Mouse (Mus musculus) C2C12 (cell line): Measurements from ENCODE around the gene Ly6g6c. TPM values are rescaled to one million over a fixed set of nuclear protein-coding genes. Genes with fewer than 3 reads are reported as not detected.
A peak's percentile ranks its signal among the peaks of the same experiment; 100 is the strongest.

Source experiments
- H3K27me3 ChIP-seq: one replicate; pipeline ENCODE4 v1.6.1; 2011; ENCODE audit not compliant: control insufficient read depth, insufficient read depth, insufficient read length
- H3K36me3 ChIP-seq: one replicate; pipeline ENCODE4 v1.6.1; 2011; ENCODE audit not compliant: control insufficient read depth, insufficient read depth
- H3K4me3 ChIP-seq: one replicate; pipeline ENCODE4 v1.5.1; 2011; ENCODE audit warnings: mild to moderate bottlenecking, control low read depth; ENCODE audit not compliant: poor library complexity, insufficient read depth, severe bottlenecking
- H3K79me2 ChIP-seq: one replicate; pipeline ENCODE4 v1.6.1; 2011; ENCODE audit not compliant: control insufficient read depth, insufficient read depth
- H3K79me3 ChIP-seq: one replicate; pipeline ENCODE4 v1.6.1; 2011; ENCODE audit warnings: low read depth, control low read depth
- H3ac ChIP-seq: one replicate; pipeline ENCODE3; 2011; ENCODE audit warnings: low read depth; ENCODE audit not compliant: control insufficient read depth, insufficient read length
- CEBPB ChIP-seq: IDR thresholded peaks from one replicate; pipeline ENCODE4 v1.6.1; 2011; ENCODE audit warnings: low read depth, mild to moderate bottlenecking, control low read depth, moderate library complexity
- CTCF ChIP-seq: IDR thresholded peaks from one replicate; pipeline ENCODE4 v1.5.1; 2011; ENCODE audit not compliant: control insufficient read depth, insufficient read depth, insufficient read length
- FOSL1 ChIP-seq: IDR thresholded peaks from one replicate; pipeline ENCODE4 v1.8.0; 2011; ENCODE audit warnings: mild to moderate bottlenecking, low read length; ENCODE audit not compliant: poor library complexity, insufficient read depth, severe bottlenecking
- MAX ChIP-seq: IDR thresholded peaks from one replicate; pipeline ENCODE4 v1.6.1; 2011; ENCODE audit warnings: mild to moderate bottlenecking, control low read depth
- MYOD1 ChIP-seq: IDR thresholded peaks from one replicate; pipeline ENCODE4 v1.6.1; 2011; ENCODE audit warnings: low read depth; ENCODE audit not compliant: control insufficient read depth, insufficient read length
- MYOG ChIP-seq: IDR thresholded peaks from one replicate; pipeline ENCODE4 v1.6.1; 2011; ENCODE audit not compliant: control insufficient read depth, insufficient read length; ENCODE audit errors: extremely low read depth
- USF1 ChIP-seq: IDR thresholded peaks from one replicate; pipeline ENCODE4 v1.6.1; 2011; ENCODE audit warnings: low read depth, mild to moderate bottlenecking, control low read depth, moderate library complexity
- polyA plus RNA-seq: library from polyadenylated mRNA; unstranded; fragments of >200 nt; fragmentation: generic; extraction: Trizol; gene quantifications from one replicate; pipeline ENCODE4 v1.2.1, GENCODE M21; 2012; ENCODE audit warnings: missing spikeins

Gene Ly6g6c
- polyA plus RNA-seq, 1 experiment, result 0.12 TPM

- H3K79me3 ChIP-seq, result peaks cover 3% of the 10 kb centered on the region
- H3ac ChIP-seq, result peak overlapping the region; percentile 12
- peak overlapping the region; percentile 57 for H3K4me3 ChIP-seq
- peaks cover 16% of the 10 kb centered on the region for H3K36me3 ChIP-seq
- TF ChIP-seq USF1 (no peak), MYOG (no peak), CTCF (no peak), MAX (no peak), CEBPB (no peak), MYOD1 (no peak), FOSL1 (no peak)
- peaks cover 17% of the 10 kb centered on the region for H3K79me2 ChIP-seq
- no peaks in the 10 kb centered on the region for H3K27me3 ChIP-seq
These were observed 25.2 kb downstream of the Ly6g6c start for GRCm38 (mm10) chr17:35090166-35090932.

GRCm38 (mm10) chr17:35092403-35093198 lies 27.4 kb downstream of the Ly6g6c start:
- peaks cover 22% of the 10 kb centered on the region for H3K36me3 ChIP-seq
- no peak overlapping the region for H3ac ChIP-seq
- TF ChIP-seq CEBPB (no peak), MYOD1 (no peak), USF1 (no peak), MAX (no peak), CTCF (no peak), FOSL1 (no peak), MYOG (no peak)
- H3K4me3 ChIP-seq, result no peak overlapping the region
- peaks cover 3% of the 10 kb centered on the region for H3K79me3 ChIP-seq
- peaks cover 17% of the 10 kb centered on the region for H3K79me2 ChIP-seq
- H3K27me3 ChIP-seq, result no peaks in the 10 kb centered on the region

DNA sequence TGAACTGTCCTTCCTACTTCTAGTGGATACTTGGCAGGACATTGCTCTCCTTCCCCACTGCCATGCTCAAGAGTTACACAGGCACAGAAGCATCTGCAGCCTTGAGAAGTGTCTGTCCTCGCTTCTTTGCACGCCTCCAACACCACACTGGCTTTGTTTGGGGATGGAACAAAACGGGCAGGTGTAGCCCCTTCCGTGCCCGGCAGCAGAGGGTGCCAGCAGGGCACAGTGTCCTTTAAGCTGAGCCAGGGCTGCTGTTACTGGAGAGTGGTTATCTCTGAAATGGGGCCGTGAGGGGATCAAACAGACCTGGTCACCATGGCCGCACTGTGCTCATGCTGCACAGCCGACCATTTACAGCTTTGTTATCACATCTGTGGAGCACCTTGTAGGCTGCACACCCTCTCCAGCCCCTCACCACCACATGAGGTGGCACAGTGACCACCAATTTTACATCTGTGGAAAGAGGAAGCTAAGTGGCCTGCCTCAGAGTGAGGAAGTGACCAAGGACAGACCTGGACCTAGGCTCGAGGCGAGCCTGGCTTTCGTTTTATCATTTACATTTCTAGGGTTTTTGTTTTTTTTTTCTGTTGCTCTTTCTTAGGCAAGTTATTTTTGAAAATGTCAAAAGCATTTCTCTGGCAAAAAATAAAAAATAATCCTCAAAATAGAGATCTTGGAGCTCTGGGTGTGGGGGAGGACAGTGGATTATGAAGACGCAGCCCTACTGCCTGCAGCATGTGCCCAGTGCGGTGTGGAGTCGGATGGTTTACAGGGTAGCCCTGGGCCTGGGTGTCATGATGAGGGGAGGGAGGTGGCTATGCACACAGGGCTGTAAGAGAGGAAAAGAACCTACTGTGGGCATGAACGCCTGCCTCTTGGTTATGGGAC lies 29.5 kb downstream of the Ly6g6c start:
- TF ChIP-seq FOSL1 (no peak), CTCF (no peak), MYOG (no peak), MAX (no peak), USF1 (no peak), MYOD1 (no peak), CEBPB (no peak)
- H3K79me2 ChIP-seq, result peaks cover 14% of the 10 kb centered on the region
- no peaks in the 10 kb centered on the region for H3K27me3 ChIP-seq
- peaks cover 3% of the 10 kb centered on the region for H3K79me3 ChIP-seq
- H3ac ChIP-seq, result no peak overlapping the region
- no peak overlapping the region for H3K4me3 ChIP-seq
- peaks cover 28% of the 10 kb centered on the region for H3K36me3 ChIP-seq

GRCm38 (mm10) chr17:35096597-35096996 lies 31.4 kb downstream of the Ly6g6c start:
- Histone ChIP-seq H3K36me3 (peaks cover 39% of the 10 kb centered on the region), H3K27me3 (no peaks in the 10 kb centered on the region), H3ac (no peak overlapping the region), H3K79me3 (no peaks in the 10 kb centered on the region), H3K4me3 (no peak overlapping the region), H3K79me2 (no peaks in the 10 kb centered on the region)
- no peak for TF ChIP-seq FOSL1
- TF ChIP-seq USF1, result no peak
- TF ChIP-seq CTCF, result no peak
- no peak for TF ChIP-seq MYOG
- TF ChIP-seq MAX, result no peak
- no peak for TF ChIP-seq MYOD1
- no peak for TF ChIP-seq CEBPB

DNA sequence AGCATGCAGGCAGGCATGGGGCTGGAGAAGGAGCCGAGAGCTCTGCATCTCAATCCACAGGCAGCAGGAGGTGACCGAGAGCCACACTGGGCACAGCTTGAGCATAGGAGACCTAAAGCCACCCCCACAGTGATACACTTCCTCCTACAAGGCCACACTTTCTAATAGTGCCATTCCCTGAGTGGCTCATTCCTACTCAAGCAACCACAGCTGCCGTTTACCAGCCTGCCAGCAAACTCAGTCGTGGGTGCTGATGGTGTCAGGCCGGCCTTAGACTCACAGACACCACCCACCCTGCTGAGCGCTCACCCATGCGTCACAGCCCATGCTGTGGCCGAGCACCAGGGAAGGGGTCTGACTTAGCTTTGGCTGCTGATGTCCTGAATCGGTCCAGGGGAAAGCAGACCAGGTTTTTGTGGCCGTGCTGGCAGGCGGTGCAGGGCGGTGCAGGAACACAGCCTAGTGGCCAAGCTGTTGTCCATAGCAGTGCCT lies 32.0 kb downstream of the Ly6g6c start:
- Histone ChIP-seq H3K27me3 (no peaks in the 10 kb centered on the region), H3K36me3 (peaks cover 38% of the 10 kb centered on the region)

More for the DNA sequence above, 32.0 kb downstream of the Ly6g6c start:
- Histone ChIP-seq H3K4me3 (no peak overlapping the region), H3ac (no peak overlapping the region), H3K79me3 (no peaks in the 10 kb centered on the region), H3K79me2 (no peaks in the 10 kb centered on the region)
- TF ChIP-seq MYOG, result no peak
- no peak for TF ChIP-seq USF1
